25 mouse cellular contexts compared by ENCODE assay signal in the genomic region with DNA sequence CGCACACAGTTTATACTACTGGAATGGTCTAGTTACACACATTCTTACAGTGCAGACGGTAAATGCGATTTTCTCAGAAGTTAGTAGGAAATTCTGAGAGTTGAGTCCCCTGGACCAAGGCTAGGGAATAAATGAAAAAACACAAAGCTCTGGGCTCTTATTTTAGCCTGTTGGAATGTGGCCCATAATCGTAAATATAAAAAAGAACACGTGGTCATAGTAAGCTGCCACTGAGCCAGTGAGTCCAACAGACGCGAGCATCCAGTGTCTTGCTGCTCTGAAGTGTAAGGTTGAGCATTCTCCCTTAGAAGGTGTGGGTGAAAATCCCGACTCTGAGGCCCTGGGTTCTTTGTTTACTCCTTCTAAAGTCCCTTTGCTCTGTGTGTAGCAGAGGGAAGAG.
DNase-seq lines count a peak whose midpoint lies in the region; ATAC-seq and TF ChIP-seq lines count a peak whose summit lies in the region.
"Had no signal": no experiment of that assay in that cellular context is flagged by ENCODE, and none has a peak within 500 bp of the region (broad histone marks: within the 10 kb centered on the region; RNA-seq: fewer than 3 reads in every experiment).

No protein-coding gene starts in this region.

- no peaks in the 10 kb centered on the region for H3K27me3 ChIP-seq in kidney, adult 2 months (replicated peaks; ENCODE audit: control insufficient read depth, insufficient read depth, low read length)
- no peaks in the 10 kb centered on the region for H3K27me3 ChIP-seq in liver, postnatal 0 days (ENCODE audit: insufficient read depth, low read length)
- H3K27me3 ChIP-seq: embryonic facial prominence, embryonic 15.5 days; forebrain, embryonic 12.5 days; heart, embryonic 15.5 days; liver, embryonic 15.5 days; megakaryocyte, embryonic 14.5 days; midbrain, embryonic 13.5 days; Patski had no signal

- H3K4me3 ChIP-seq in kidney, adult 2 months (ENCODE audit: insufficient read depth, low read depth, low read length) = no peak overlapping the region
- H3K4me3 ChIP-seq in liver, postnatal 0 days (ENCODE audit: low read depth, low read length) = no peak overlapping the region
- no peak overlapping the region for H3K4me3 ChIP-seq in brown adipose tissue, adult 24 weeks (ENCODE audit: insufficient read depth, low read depth, low read length)
- H3K4me3 ChIP-seq: embryonic facial prominence, embryonic 10.5 days; embryonic facial prominence, embryonic 15.5 days; forebrain, embryonic 12.5 days; heart, embryonic 15.5 days; liver, embryonic 15.5 days; megakaryocyte, embryonic 14.5 days; midbrain, embryonic 13.5 days had no signal

- no peaks in the 10 kb centered on the region for H3K4me1 ChIP-seq in kidney, adult 2 months (ENCODE audit: control insufficient read depth, insufficient read depth, low read length)
- no peaks in the 10 kb centered on the region for H3K4me1 ChIP-seq in liver, postnatal 0 days (ENCODE audit: insufficient read depth)
- no peaks in the 10 kb centered on the region; the same call in 1 of the 2 replicates for H3K4me1 ChIP-seq in brown adipose tissue, adult 24 weeks (ENCODE audit: control insufficient read depth, insufficient read depth, insufficient read length, low read length)
- H3K4me1 ChIP-seq: embryonic facial prominence, embryonic 15.5 days; heart, embryonic 15.5 days; liver, embryonic 15.5 days; megakaryocyte, embryonic 14.5 days; midbrain, embryonic 13.5 days had no signal

- H3K9ac ChIP-seq in liver, postnatal 0 days (replicated peaks) = no peak overlapping the region
- H3K9ac ChIP-seq: embryonic facial prominence, embryonic 15.5 days; forebrain, embryonic 12.5 days; forebrain, postnatal 0 days; heart, embryonic 15.5 days; liver, embryonic 15.5 days; midbrain, embryonic 13.5 days had no signal

- WGBS in kidney, adult 2 months = 40% methylated on average over 8 of the region's 8 CpGs
- 73% methylated on average over 8 of the region's 8 CpGs for WGBS in liver, postnatal 0 days (ENCODE audit: insufficient replicate concordance)

- TF ChIP-seq EP300 in liver, postnatal 0 days (IDR thresholded peaks at IDR 0.05; ENCODE audit: low read depth) = no peak

- TF ChIP-seq POLR2A in kidney, adult 2 months (IDR thresholded peaks at IDR 0.05; ENCODE audit: low read depth, low read length) = no peak

- no peak for TF ChIP-seq CTCF in kidney, adult 2 months (conservative IDR thresholded peaks at IDR 0.05; ENCODE audit: insufficient read depth, insufficient read length, low read depth, low read length)
- TF ChIP-seq CTCF in liver, postnatal 0 days (IDR thresholded peaks at IDR 0.05; ENCODE audit: low read depth) = no peak

- no peak for ATAC-seq in liver, postnatal 0 days
- ATAC-seq: forebrain, postnatal 0 days; hindbrain, embryonic 16.5 days; midbrain, embryonic 13.5 days; Patski had no signal

- no peaks in the 10 kb centered on the region for H3K9me3 ChIP-seq in liver, postnatal 0 days (ENCODE audit: low read length)
- H3K9me3 ChIP-seq: embryonic facial prominence, embryonic 10.5 days; embryonic facial prominence, embryonic 15.5 days; forebrain, embryonic 12.5 days; heart, embryonic 15.5 days; liver, embryonic 15.5 days; megakaryocyte, embryonic 14.5 days; midbrain, embryonic 13.5 days had no signal

- no peak overlapping the region for H3K27ac ChIP-seq in kidney, adult 2 months (ENCODE audit: insufficient read depth, low read depth, low read length)
- H3K27ac ChIP-seq in liver, postnatal 0 days (ENCODE audit: low read depth) = peak overlapping the region; percentile 55; the same call in 1 of the 2 replicates
- H3K27ac ChIP-seq in brown adipose tissue, adult 24 weeks (replicated peaks; ENCODE audit: low read depth, low read length) = peak overlapping the region; percentile 84
- H3K27ac ChIP-seq: embryonic facial prominence, embryonic 10.5 days; embryonic facial prominence, embryonic 15.5 days; forebrain, embryonic 12.5 days; heart, embryonic 15.5 days; liver, embryonic 15.5 days; midbrain, embryonic 13.5 days had no signal

- peak; percentile 31 for DNase-seq in kidney, adult 2 months
- DNase-seq in kidney, postnatal 4 days = no peak
- no peak for DNase-seq in liver, postnatal 0 days
- no peak for DNase-seq in liver
- peak; percentile 14 for DNase-seq in skeletal muscle tissue, adult 2 months (ENCODE audit: low read depth, low spot score)
- DNase-seq in thymus, postnatal 36 days = no peak
- DNase-seq: adrenal gland, postnatal 14 days; cerebellum, adult 2 months; cerebellum, postnatal 25 days; forebrain, postnatal 0 days; gastrocnemius, postnatal 14 days; kidney, postnatal 10 days; lung, postnatal 4 days; thymus, adult 18-20 months; thymus, postnatal 25 days had no signal

- H3K36me3 ChIP-seq in kidney, adult 2 months (ENCODE audit: control insufficient read depth, insufficient read depth, low read length) = no peaks in the 10 kb centered on the region
- no peaks in the 10 kb centered on the region for H3K36me3 ChIP-seq in liver, postnatal 0 days (replicated peaks; ENCODE audit: insufficient read depth, low read length)
- H3K36me3 ChIP-seq: embryonic facial prominence, embryonic 10.5 days; embryonic facial prominence, embryonic 15.5 days; forebrain, embryonic 12.5 days; heart, embryonic 15.5 days; liver, embryonic 15.5 days; midbrain, embryonic 13.5 days had no signal

- no peak overlapping the region for H3K4me2 ChIP-seq in liver, postnatal 0 days (ENCODE audit: low read depth, low read length)
- H3K4me2 ChIP-seq: embryonic facial prominence, embryonic 15.5 days; forebrain, embryonic 12.5 days; heart, embryonic 15.5 days; liver, embryonic 15.5 days; midbrain, embryonic 13.5 days had no signal

Comparison
In these comparisons a context has a peak if more than half of its experiments do, and no peak if none do; other contexts are left out.
1. DNase-seq: peak in kidney, adult 2 months (single experiment) and skeletal muscle tissue, adult 2 months (single experiment); none in kidney, postnatal 4 days (0 of 2), liver, postnatal 0 days (single experiment), liver (single experiment) and thymus, postnatal 36 days (0 of 2).